Mouse (Mus musculus): ENCODE data around the gene Olfr427.

- no peak for TF ChIP-seq CTCF (conservative IDR thresholded peaks at IDR 0.05; ENCODE audit: insufficient read depth, insufficient read length, low read depth, low read length)
- no peak for TF ChIP-seq POLR2A (IDR thresholded peaks at IDR 0.05; ENCODE audit: low read depth, low read length)
These were observed 12.7 kb upstream of the Olfr427 start, which contains the start of gene Olfr429 for GRCm38 (mm10) chr1:174084031-174084430.

All from kidney, adult 2 months (tissue).